Comparison of ENCODE assay signal across 7 mouse cellular contexts in genomic region chr7:80232489-80233029, GRCm38 (mm10). TPM values are rescaled to one million over a fixed set of nuclear protein-coding genes. Genes with fewer than 3 reads are reported as not detected.
A peak's percentile ranks its signal among the peaks of the same experiment; 100 is the strongest.
DNase-seq lines count a peak whose midpoint lies in the region; ATAC-seq lines count a peak whose summit lies in the region.

Gene Cib1 (minus strand): TSS chr7:80232813.
Gene Gdpgp1 (plus strand): TSS chr7:80232865.

- WGBS in intestine, embryonic 15.5 days = 1% methylated on average over 56 of the region's 56 CpGs
- under 1% methylated on average over 53 of the region's 56 CpGs for WGBS in midbrain, embryonic 11.5 days

- DNase-seq in adrenal gland, adult 18-20 months (ENCODE audit: low spot score in 2 of 2) = peak; percentile 95 to 98
- DNase-seq in embryo, embryonic 11 days = peak; percentile 99
- DNase-seq in gastrocnemius, postnatal 36 days = peak; percentile 95 to 97
- peak; percentile 93 to 95 for DNase-seq in left cerebral cortex, postnatal 36 days (ENCODE audit: low spot score in 2 of 2)
- DNase-seq in midbrain, embryonic 11.5 days (ENCODE audit: low spot score, missing footprints) = peak; percentile 100
- DNase-seq in skeletal muscle tissue, adult 2 months (ENCODE audit: low read depth, low spot score) = peak; percentile 95

- no peaks in the 10 kb centered on the region; the same call in 1 of the 2 replicates for H3K36me3 ChIP-seq in intestine, embryonic 15.5 days
- no peaks in the 10 kb centered on the region for H3K36me3 ChIP-seq in midbrain, embryonic 11.5 days (ENCODE audit: control insufficient read depth, insufficient read depth, low read length)

- peak within 1 kb of the TSS; percentile 88 for H3K27ac ChIP-seq in intestine, embryonic 15.5 days
- H3K27ac ChIP-seq in midbrain, embryonic 11.5 days (ENCODE audit: low read depth, low read length) = no peak within 1 kb of the TSS

- intact Hi-C loops in gastrocnemius, postnatal 36 days (cut with DNase I) = no loop called here
- intact Hi-C loops in left cerebral cortex, postnatal 36 days (cut with DNase I) = no loop called here

- H3K9ac ChIP-seq in intestine, embryonic 15.5 days = peak within 1 kb of the TSS; percentile 64
- H3K9ac ChIP-seq in midbrain, embryonic 11.5 days (ENCODE audit: low read length) = peak within 1 kb of the TSS; percentile 67

- H3K4me3 ChIP-seq in intestine, embryonic 15.5 days (replicated peaks) = peak within 1 kb of the TSS; percentile 78
- peak within 1 kb of the TSS; percentile 58 for H3K4me3 ChIP-seq in midbrain, embryonic 11.5 days (ENCODE audit: low read depth, low read length)

- H3K27me3 ChIP-seq in intestine, embryonic 15.5 days (replicated peaks) = no peaks in the 10 kb centered on the region
- H3K27me3 ChIP-seq in midbrain, embryonic 11.5 days (ENCODE audit: control insufficient read depth, insufficient read depth, low read length) = no peaks in the 10 kb centered on the region

- peak; percentile 99 for ATAC-seq in intestine, embryonic 15.5 days
- peak; percentile 98 for ATAC-seq in midbrain, embryonic 11.5 days (ENCODE audit: low FRiP score)

- 0 out of 2 replicates have a peak, but pooled peaks cover 4% of the 10 kb centered on the region for H3K4me1 ChIP-seq in intestine, embryonic 15.5 days (replicated peaks)
- peaks cover 9% of the 10 kb centered on the region; the same call in 1 of the 2 replicates for H3K4me1 ChIP-seq in midbrain, embryonic 11.5 days (ENCODE audit: control insufficient read depth, insufficient read depth, low read length)

- H3K9me3 ChIP-seq in intestine, embryonic 15.5 days = no peaks in the 10 kb centered on the region
- no peaks in the 10 kb centered on the region for H3K9me3 ChIP-seq in midbrain, embryonic 11.5 days (ENCODE audit: control insufficient read depth, low read length)

- H3K4me2 ChIP-seq in intestine, embryonic 15.5 days (replicated peaks) = peak within 1 kb of the TSS; percentile 88
- peak within 1 kb of the TSS; percentile 81 for H3K4me2 ChIP-seq in midbrain, embryonic 11.5 days

RNA-seq across cellular contexts. Expression of gene Cib1, which starts in this region (rescaled TPM):
- 10 to 100 TPM; 53.9 to 64.2 TPM for total RNA-seq in adrenal gland, adult 18-20 months (2021)
- total RNA-seq in gastrocnemius, postnatal 36 days (2021) = 1 to 10 TPM; 4.9 to 8.2 TPM
- polyA plus RNA-seq in intestine, embryonic 15.5 days (2015; fragmentation: Nextera tagmentation; extraction: Ambion mirVana) = 199 and 237 TPM in 2 replicates
- 10 to 100 TPM; 21.7 to 21.8 TPM for total RNA-seq in left cerebral cortex, postnatal 36 days (2021)
- polyA plus RNA-seq in midbrain, embryonic 11.5 days (2014; fragmentation: Nextera tagmentation; extraction: Ambion mirVana) = 49.8 and 55.0 TPM in 2 replicates

RNA-seq across cellular contexts. Expression of gene Gdpgp1, which starts in this region (rescaled TPM):
- 1 to 10 TPM; 3.8 to 4.1 TPM for total RNA-seq in adrenal gland, adult 18-20 months (2021)
- under 1 TPM; 0.69 to 0.79 TPM for total RNA-seq in gastrocnemius, postnatal 36 days (2021)
- 6.5 and 6.6 TPM in 2 replicates for polyA plus RNA-seq in intestine, embryonic 15.5 days (2015; fragmentation: Nextera tagmentation; extraction: Ambion mirVana)
- 1 to 10 TPM; 6.0 to 6.6 TPM for total RNA-seq in left cerebral cortex, postnatal 36 days (2021)
- 3.8 and 4.5 TPM in 2 replicates for polyA plus RNA-seq in midbrain, embryonic 11.5 days (2014; fragmentation: Nextera tagmentation; extraction: Ambion mirVana)
